Mouse (Mus musculus): ENCODE data around the gene Lmo7.

The Lmo7 gene

GRCm38 (mm10) chr14:101836401-101836800 is 106.6 kb downstream of the Lmo7 start:
- no peak for DNase-seq (ENCODE audit: low read depth, low spot score)

- no peak for DNase-seq (ENCODE audit: low read depth, low spot score)
Observed at GRCm38 (mm10) chr14:101837176-101837575, 107.4 kb downstream of the Lmo7 start.

- no peak for DNase-seq (ENCODE audit: low read depth, low spot score)
Observed at GRCm38 (mm10) chr14:101838231-101838839, 108.6 kb downstream of the Lmo7 start.

GRCm38 (mm10) chr14:101839771-101840731 is 110.3 kb downstream of the Lmo7 start:
- DNase-seq (ENCODE audit: low read depth, low spot score) = no peak

GRCm38 (mm10) chr14:101841271-101841670 is 111.5 kb downstream of the Lmo7 start:
- DNase-seq (ENCODE audit: low read depth, low spot score) = no peak

- peak; percentile 89 for DNase-seq (ENCODE audit: low read depth, low spot score)
Observed at GRCm38 (mm10) chr14:101842521-101842920, 112.8 kb downstream of the Lmo7 start.

- DNase-seq (ENCODE audit: low read depth, low spot score) = no peak
Observed at GRCm38 (mm10) chr14:101843443-101843842, 113.7 kb downstream of the Lmo7 start.

- no peak for DNase-seq (ENCODE audit: low read depth, low spot score)
Observed at GRCm38 (mm10) chr14:101844467-101844866, 114.7 kb downstream of the Lmo7 start.

GRCm38 (mm10) chr14:101846097-101846882 is 116.5 kb downstream of the Lmo7 start:
- no peak for DNase-seq (ENCODE audit: low read depth, low spot score)

- DNase-seq (ENCODE audit: low read depth, low spot score) = no peak
Observed at GRCm38 (mm10) chr14:101847520-101847919, 117.8 kb downstream of the Lmo7 start.

- peak; percentile 63 for DNase-seq (ENCODE audit: low read depth, low spot score)
Observed at GRCm38 (mm10) chr14:101852584-101853195, 122.9 kb downstream of the Lmo7 start.

GRCm38 (mm10) chr14:101853207-101853606 is 123.5 kb downstream of the Lmo7 start:
- no peak for DNase-seq (ENCODE audit: low read depth, low spot score)

GRCm38 (mm10) chr14:101853722-101854121 is 124.0 kb downstream of the Lmo7 start:
- peak; percentile 34 for DNase-seq (ENCODE audit: low read depth, low spot score)

GRCm38 (mm10) chr14:101854226-101854625 is 124.5 kb downstream of the Lmo7 start:
- DNase-seq (ENCODE audit: low read depth, low spot score) = no peak

- no peak for DNase-seq (ENCODE audit: low read depth, low spot score)
Observed at GRCm38 (mm10) chr14:101859305-101859886, 129.6 kb downstream of the Lmo7 start.

GRCm38 (mm10) chr14:101862088-101862487 is 132.3 kb downstream of the Lmo7 start:
- DNase-seq (ENCODE audit: low read depth, low spot score) = no peak

- DNase-seq (ENCODE audit: low read depth, low spot score) = no peak
Observed at GRCm38 (mm10) chr14:101867071-101867733, 137.4 kb downstream of the Lmo7 start.

GRCm38 (mm10) chr14:101869145-101869544 is 139.4 kb downstream of the Lmo7 start:
- DNase-seq (ENCODE audit: low read depth, low spot score) = no peak

GRCm38 (mm10) chr14:101869661-101870060 is 139.9 kb downstream of the Lmo7 start:
- DNase-seq (ENCODE audit: low read depth, low spot score) = no peak

- no peak for DNase-seq (ENCODE audit: low read depth, low spot score)
Observed at GRCm38 (mm10) chr14:101870171-101870902, 140.6 kb downstream of the Lmo7 start.
